ENCODE assay signal across 18 mouse cellular contexts in genomic region chr7:12880036-12880435, GRCm38 (mm10). TPM values are rescaled to one million over a fixed set of nuclear protein-coding genes. Genes with fewer than 3 reads are reported as not detected.
DNase-seq lines count a peak whose midpoint lies in the region; ATAC-seq and TF ChIP-seq lines count a peak whose summit lies in the region.
"Had no signal": no experiment of that assay in that cellular context is flagged by ENCODE, and none has a peak within 500 bp of the region (broad histone marks: within the 10 kb centered on the region; RNA-seq: fewer than 3 reads in every experiment).

No protein-coding gene starts in this region.

- no peaks in the 10 kb centered on the region for H3K9me3 ChIP-seq in forebrain, embryonic 13.5 days (replicated peaks)
- H3K9me3 ChIP-seq in forebrain, embryonic 16.5 days (ENCODE audit: control insufficient read depth, low read length) = no peaks in the 10 kb centered on the region
- H3K9me3 ChIP-seq in midbrain, embryonic 13.5 days = no peaks in the 10 kb centered on the region
- H3K9me3 ChIP-seq in neural tube, embryonic 15.5 days (replicated peaks) = no peaks in the 10 kb centered on the region
- H3K9me3 ChIP-seq in kidney, embryonic 15.5 days (replicated peaks) = no peaks in the 10 kb centered on the region
- H3K9me3 ChIP-seq: heart, embryonic 13.5 days had no signal

- no peak overlapping the region for H3K27ac ChIP-seq in forebrain, embryonic 13.5 days
- H3K27ac ChIP-seq in forebrain, embryonic 16.5 days (ENCODE audit: low read length) = no peak overlapping the region
- no peak overlapping the region for H3K27ac ChIP-seq in left cerebral cortex, adult 2 months
- H3K27ac ChIP-seq in midbrain, embryonic 13.5 days = no peak overlapping the region
- no peak overlapping the region for H3K27ac ChIP-seq in neural tube, embryonic 15.5 days (replicated peaks)
- no peak overlapping the region for H3K27ac ChIP-seq in kidney, embryonic 15.5 days
- H3K27ac ChIP-seq: heart, embryonic 13.5 days had no signal

- H3K4me2 ChIP-seq in forebrain, embryonic 13.5 days = 0 out of 2 replicates have a peak overlapping the region, but pooled peaks have one; percentile 71
- no peak overlapping the region for H3K4me2 ChIP-seq in forebrain, embryonic 16.5 days (ENCODE audit: low read length)
- H3K4me2 ChIP-seq in midbrain, embryonic 13.5 days (replicated peaks) = peak overlapping the region; percentile 73
- H3K4me2 ChIP-seq in neural tube, embryonic 15.5 days = peak overlapping the region; percentile 84
- no peak overlapping the region for H3K4me2 ChIP-seq in kidney, embryonic 15.5 days

- H3K36me3 ChIP-seq in forebrain, embryonic 13.5 days (ENCODE audit: poor library complexity, severe bottlenecking) = peaks cover 9% of the 10 kb centered on the region
- H3K36me3 ChIP-seq in forebrain, embryonic 16.5 days (ENCODE audit: control insufficient read depth, insufficient read depth) = 0 out of 2 replicates have a peak, but pooled peaks cover 3% of the 10 kb centered on the region
- peaks cover 14% of the 10 kb centered on the region for H3K36me3 ChIP-seq in midbrain, embryonic 13.5 days
- H3K36me3 ChIP-seq in neural tube, embryonic 15.5 days = peaks cover 8% of the 10 kb centered on the region
- H3K36me3 ChIP-seq in kidney, embryonic 15.5 days = peaks cover 9% of the 10 kb centered on the region

- H3K9ac ChIP-seq in forebrain, embryonic 13.5 days = no peak overlapping the region
- H3K9ac ChIP-seq in forebrain, embryonic 16.5 days (replicated peaks; ENCODE audit: low read depth, low read length) = no peak overlapping the region
- H3K9ac ChIP-seq in midbrain, embryonic 13.5 days (replicated peaks) = no peak overlapping the region
- peak overlapping the region; percentile 79; the same call in 1 of the 2 replicates for H3K9ac ChIP-seq in neural tube, embryonic 15.5 days (replicated peaks)
- no peak overlapping the region for H3K9ac ChIP-seq in kidney, embryonic 15.5 days
- H3K9ac ChIP-seq: liver, postnatal 0 days had no signal

- no peak for TF ChIP-seq CTCF in left cerebral cortex, adult 2 months (IDR thresholded peaks at IDR 0.05)

- no peaks in the 10 kb centered on the region for H3K27me3 ChIP-seq in forebrain, embryonic 13.5 days
- H3K27me3 ChIP-seq in forebrain, embryonic 16.5 days (replicated peaks; ENCODE audit: control insufficient read depth, insufficient read depth, low read length) = no peaks in the 10 kb centered on the region
- H3K27me3 ChIP-seq in midbrain, embryonic 13.5 days = no peaks in the 10 kb centered on the region
- no peaks in the 10 kb centered on the region for H3K27me3 ChIP-seq in neural tube, embryonic 15.5 days (replicated peaks)
- no peaks in the 10 kb centered on the region for H3K27me3 ChIP-seq in kidney, embryonic 15.5 days
- H3K27me3 ChIP-seq: heart, embryonic 13.5 days had no signal

- no peak for ATAC-seq in forebrain, embryonic 13.5 days
- ATAC-seq in forebrain, embryonic 16.5 days = no peak
- ATAC-seq in midbrain, embryonic 13.5 days = no peak; the same call in 1 of the 2 replicates
- no peak for ATAC-seq in neural tube, embryonic 15.5 days (ENCODE audit: low FRiP score)
- ATAC-seq in kidney, embryonic 15.5 days (replicated peaks; ENCODE audit: low FRiP score) = no peak

- peaks cover 13% of the 10 kb centered on the region for H3K4me1 ChIP-seq in forebrain, embryonic 13.5 days
- H3K4me1 ChIP-seq in forebrain, embryonic 16.5 days (replicated peaks; ENCODE audit: control insufficient read depth, insufficient read depth, low read length) = peaks cover 19% of the 10 kb centered on the region
- H3K4me1 ChIP-seq in midbrain, embryonic 13.5 days (replicated peaks) = peaks cover 17% of the 10 kb centered on the region
- H3K4me1 ChIP-seq in neural tube, embryonic 15.5 days = peaks cover 18% of the 10 kb centered on the region
- H3K4me1 ChIP-seq in kidney, embryonic 15.5 days = peaks cover 12% of the 10 kb centered on the region

- no peak for DNase-seq in left cerebral cortex, adult 2 months (ENCODE audit: extremely low spot score in 1 of 2, low spot score in 2 of 2)
- no peak for DNase-seq in left cerebral cortex, postnatal 4 days
- no peak for DNase-seq in layer of hippocampus, adult 11-12 months (ENCODE audit: low spot score)
- DNase-seq: adrenal gland, adult 8-10 months; cerebellum, adult 2 months; heart, postnatal 4 days; kidney, postnatal 25 days; liver; liver, postnatal 0 days; lung, postnatal 36 days; right cerebral cortex, postnatal 4 days; thymus, postnatal 4 days had no signal

- intact Hi-C loops in left cerebral cortex, adult 2 months (cut with DNase I) = loop anchor here (1.0 to 10.0 kb wide), 5 partner anchors 62 to 458 kb away; partner anchors contain the start of genes Zfp329 and Zfp551
- intact Hi-C loops in left cerebral cortex, postnatal 4 days (cut with DNase I) = no loop called here

- H3K4me3 ChIP-seq in forebrain, embryonic 13.5 days = 0 out of 2 replicates have a peak overlapping the region, but pooled peaks have one; percentile 75
- no peak overlapping the region for H3K4me3 ChIP-seq in forebrain, embryonic 16.5 days (replicated peaks; ENCODE audit: low read length)
- H3K4me3 ChIP-seq in left cerebral cortex, adult 2 months = peak overlapping the region; percentile 86; the same call in 1 of the 2 replicates
- H3K4me3 ChIP-seq in midbrain, embryonic 13.5 days (replicated peaks) = no peak overlapping the region
- H3K4me3 ChIP-seq in neural tube, embryonic 15.5 days (replicated peaks) = peak overlapping the region; percentile 73
- H3K4me3 ChIP-seq in kidney, embryonic 15.5 days (replicated peaks) = no peak overlapping the region

RNA-seq across cellular contexts. Expression of gene Zfp128, which starts 0.9 kb away (rescaled TPM):
- 7.0 and 7.5 TPM in 2 replicates for polyA plus RNA-seq in forebrain, embryonic 13.5 days (2015; fragmentation: Nextera tagmentation; extraction: Ambion mirVana)
- polyA plus RNA-seq in forebrain, embryonic 16.5 days (2015; fragmentation: Nextera tagmentation; extraction: Ambion mirVana) = 9.0 and 10.2 TPM in 2 replicates
- 1 to 10 TPM; 8.0 to 8.2 TPM for total RNA-seq in left cerebral cortex, adult 2 months (2021)
- total RNA-seq in left cerebral cortex, postnatal 4 days (2021) = 10 to 100 TPM in 1 of 2 experiments, 1 to 10 TPM in 1; 9.9 to 10.2 TPM
- 7.4 and 7.6 TPM in 2 replicates for polyA plus RNA-seq in midbrain, embryonic 13.5 days (2015; fragmentation: Nextera tagmentation; extraction: Ambion mirVana)
- 6.7 and 7.5 TPM in 2 replicates for polyA plus RNA-seq in neural tube, embryonic 15.5 days (2015; fragmentation: Nextera tagmentation; extraction: Ambion mirVana)
- polyA plus RNA-seq in kidney, embryonic 15.5 days (2015; fragmentation: Nextera tagmentation; extraction: Ambion mirVana) = 3.7 and 3.8 TPM in 2 replicates

RNA-seq across cellular contexts. Expression of gene Zscan22, which starts 17.6 kb away (rescaled TPM):
- 11.8 and 13.6 TPM in 2 replicates for polyA plus RNA-seq in forebrain, embryonic 13.5 days (2015; fragmentation: Nextera tagmentation; extraction: Ambion mirVana)
- polyA plus RNA-seq in forebrain, embryonic 16.5 days (2015; fragmentation: Nextera tagmentation; extraction: Ambion mirVana) = 13.8 and 15.0 TPM in 2 replicates
- total RNA-seq in left cerebral cortex, adult 2 months (2021) = 10 to 100 TPM; 16.2 to 17.0 TPM
- total RNA-seq in left cerebral cortex, postnatal 4 days (2021) = 10 to 100 TPM; 13.1 to 13.7 TPM
- polyA plus RNA-seq in midbrain, embryonic 13.5 days (2015; fragmentation: Nextera tagmentation; extraction: Ambion mirVana) = 10.4 and 10.5 TPM in 2 replicates
- polyA plus RNA-seq in neural tube, embryonic 15.5 days (2015; fragmentation: Nextera tagmentation; extraction: Ambion mirVana) = 9.8 and 13.6 TPM in 2 replicates
- 19.3 and 19.9 TPM in 2 replicates for polyA plus RNA-seq in kidney, embryonic 15.5 days (2015; fragmentation: Nextera tagmentation; extraction: Ambion mirVana)

RNA-seq across cellular contexts. Expression of gene Rps5, which starts 42.1 kb away (rescaled TPM):
- 820 and 824 TPM in 2 replicates for polyA plus RNA-seq in forebrain, embryonic 13.5 days (2015; fragmentation: Nextera tagmentation; extraction: Ambion mirVana)
- 660 and 678 TPM in 2 replicates for polyA plus RNA-seq in forebrain, embryonic 16.5 days (2015; fragmentation: Nextera tagmentation; extraction: Ambion mirVana)
- total RNA-seq in left cerebral cortex, adult 2 months (2021) = 100 to 1,000 TPM; 374 to 377 TPM
- 100 to 1,000 TPM; 784 to 787 TPM for total RNA-seq in left cerebral cortex, postnatal 4 days (2021)
- 680 and 686 TPM in 2 replicates for polyA plus RNA-seq in midbrain, embryonic 13.5 days (2015; fragmentation: Nextera tagmentation; extraction: Ambion mirVana)
- 564 and 667 TPM in 2 replicates for polyA plus RNA-seq in neural tube, embryonic 15.5 days (2015; fragmentation: Nextera tagmentation; extraction: Ambion mirVana)
- polyA plus RNA-seq in kidney, embryonic 15.5 days (2015; fragmentation: Nextera tagmentation; extraction: Ambion mirVana) = 1,034 and 1,085 TPM in 2 replicates

RNA-seq across cellular contexts. Expression of gene Zfp110, which starts 45.5 kb away (rescaled TPM):
- 32.6 and 33.3 TPM in 2 replicates for polyA plus RNA-seq in forebrain, embryonic 13.5 days (2015; fragmentation: Nextera tagmentation; extraction: Ambion mirVana)
- 42.0 and 43.0 TPM in 2 replicates for polyA plus RNA-seq in forebrain, embryonic 16.5 days (2015; fragmentation: Nextera tagmentation; extraction: Ambion mirVana)
- total RNA-seq in left cerebral cortex, adult 2 months (2021) = 10 to 100 TPM; 12.5 to 13.5 TPM
- total RNA-seq in left cerebral cortex, postnatal 4 days (2021) = 10 to 100 TPM; 20.7 to 22.7 TPM
- polyA plus RNA-seq in midbrain, embryonic 13.5 days (2015; fragmentation: Nextera tagmentation; extraction: Ambion mirVana) = 31.8 and 31.9 TPM in 2 replicates
- polyA plus RNA-seq in neural tube, embryonic 15.5 days (2015; fragmentation: Nextera tagmentation; extraction: Ambion mirVana) = 23.4 and 25.4 TPM in 2 replicates
- polyA plus RNA-seq in kidney, embryonic 15.5 days (2015; fragmentation: Nextera tagmentation; extraction: Ambion mirVana) = 32.3 and 34.0 TPM in 2 replicates

RNA-seq across cellular contexts. Expression of gene Rnf225, which starts 47.2 kb away (rescaled TPM):
- 0.74 and 0.78 TPM in 2 replicates for polyA plus RNA-seq in forebrain, embryonic 13.5 days (2015; fragmentation: Nextera tagmentation; extraction: Ambion mirVana)
- 0.65 and 0.67 TPM in 2 replicates for polyA plus RNA-seq in forebrain, embryonic 16.5 days (2015; fragmentation: Nextera tagmentation; extraction: Ambion mirVana)
- total RNA-seq in left cerebral cortex, adult 2 months (2021) = 1 to 10 TPM; 1.1 to 1.2 TPM
- 1 to 10 TPM; 1.2 to 1.6 TPM for total RNA-seq in left cerebral cortex, postnatal 4 days (2021)
- polyA plus RNA-seq in midbrain, embryonic 13.5 days (2015; fragmentation: Nextera tagmentation; extraction: Ambion mirVana) = 0.69 and 1.1 TPM in 2 replicates
- 0.96 and 1.1 TPM in 2 replicates for polyA plus RNA-seq in neural tube, embryonic 15.5 days (2015; fragmentation: Nextera tagmentation; extraction: Ambion mirVana)
- 0.45 and 0.77 TPM in 2 replicates for polyA plus RNA-seq in kidney, embryonic 15.5 days (2015; fragmentation: Nextera tagmentation; extraction: Ambion mirVana)

Comparison
In these comparisons a context has a peak if more than half of its experiments do, and no peak if none do; other contexts are left out.
1. H3K4me2 ChIP-seq: peak in forebrain, embryonic 13.5 days (single experiment), midbrain, embryonic 13.5 days (single experiment) and neural tube, embryonic 15.5 days (single experiment); none in forebrain, embryonic 16.5 days (single experiment) and kidney, embryonic 15.5 days (single experiment).
2. H3K4me3 ChIP-seq: peak in forebrain, embryonic 13.5 days (single experiment), left cerebral cortex, adult 2 months (single experiment) and neural tube, embryonic 15.5 days (single experiment); none in forebrain, embryonic 16.5 days (single experiment), midbrain, embryonic 13.5 days (single experiment) and kidney, embryonic 15.5 days (single experiment).